16 mouse cellular contexts compared by ENCODE assay signal in genomic region chr6:104588028-104588427, GRCm38 (mm10).
"Had no signal": no experiment of that assay in that cellular context is flagged by ENCODE, and none has a peak within 500 bp of the region (broad histone marks: within the 10 kb centered on the region; RNA-seq: fewer than 3 reads in every experiment).

No protein-coding gene starts in this region.

- H3K4me3 ChIP-seq: limb, embryonic 13.5 days; liver, embryonic 12.5 days; lung, embryonic 15.5 days; megakaryocyte, embryonic 14.5 days; midbrain, embryonic 15.5 days; neural tube, embryonic 12.5 days had no signal

- H3K9ac ChIP-seq: limb, embryonic 13.5 days; liver, embryonic 12.5 days; lung, embryonic 15.5 days; midbrain, embryonic 15.5 days; neural tube, embryonic 12.5 days had no signal

- H3K27ac ChIP-seq: kidney, postnatal 0 days; limb, embryonic 13.5 days; liver, embryonic 12.5 days; lung, embryonic 15.5 days; macrophage; midbrain, embryonic 15.5 days; neural tube, embryonic 12.5 days had no signal

- H3K4me1 ChIP-seq: limb, embryonic 13.5 days; liver, embryonic 12.5 days; lung, embryonic 15.5 days; megakaryocyte, embryonic 14.5 days; midbrain, embryonic 15.5 days; neural tube, embryonic 12.5 days had no signal

- H3K27me3 ChIP-seq: limb, embryonic 13.5 days; liver, embryonic 12.5 days; lung, embryonic 15.5 days; megakaryocyte, embryonic 14.5 days; midbrain, embryonic 15.5 days; neural tube, embryonic 12.5 days had no signal

- H3K36me3 ChIP-seq: limb, embryonic 13.5 days; liver, embryonic 12.5 days; lung, embryonic 15.5 days; midbrain, embryonic 15.5 days; neural tube, embryonic 12.5 days had no signal

- DNase-seq: kidney, postnatal 36 days; layer of hippocampus, adult 9-11 months; layer of hippocampus, postnatal 36 days; left cerebral cortex, postnatal 4 days; lung, postnatal 14 days; thymus, adult 18-20 months; thymus, postnatal 14 days had no signal

- H3K4me2 ChIP-seq: limb, embryonic 13.5 days; liver, embryonic 12.5 days; lung, embryonic 15.5 days; midbrain, embryonic 11.5 days; midbrain, embryonic 15.5 days; neural tube, embryonic 12.5 days had no signal

- H3K9me3 ChIP-seq: limb, embryonic 13.5 days; liver, embryonic 12.5 days; lung, embryonic 15.5 days; midbrain, embryonic 15.5 days; neural tube, embryonic 12.5 days had no signal

- ATAC-seq: liver, embryonic 12.5 days; midbrain, embryonic 15.5 days had no signal
